Comparison of ENCODE assay signal across 8 mouse cellular contexts in the genomic region with DNA sequence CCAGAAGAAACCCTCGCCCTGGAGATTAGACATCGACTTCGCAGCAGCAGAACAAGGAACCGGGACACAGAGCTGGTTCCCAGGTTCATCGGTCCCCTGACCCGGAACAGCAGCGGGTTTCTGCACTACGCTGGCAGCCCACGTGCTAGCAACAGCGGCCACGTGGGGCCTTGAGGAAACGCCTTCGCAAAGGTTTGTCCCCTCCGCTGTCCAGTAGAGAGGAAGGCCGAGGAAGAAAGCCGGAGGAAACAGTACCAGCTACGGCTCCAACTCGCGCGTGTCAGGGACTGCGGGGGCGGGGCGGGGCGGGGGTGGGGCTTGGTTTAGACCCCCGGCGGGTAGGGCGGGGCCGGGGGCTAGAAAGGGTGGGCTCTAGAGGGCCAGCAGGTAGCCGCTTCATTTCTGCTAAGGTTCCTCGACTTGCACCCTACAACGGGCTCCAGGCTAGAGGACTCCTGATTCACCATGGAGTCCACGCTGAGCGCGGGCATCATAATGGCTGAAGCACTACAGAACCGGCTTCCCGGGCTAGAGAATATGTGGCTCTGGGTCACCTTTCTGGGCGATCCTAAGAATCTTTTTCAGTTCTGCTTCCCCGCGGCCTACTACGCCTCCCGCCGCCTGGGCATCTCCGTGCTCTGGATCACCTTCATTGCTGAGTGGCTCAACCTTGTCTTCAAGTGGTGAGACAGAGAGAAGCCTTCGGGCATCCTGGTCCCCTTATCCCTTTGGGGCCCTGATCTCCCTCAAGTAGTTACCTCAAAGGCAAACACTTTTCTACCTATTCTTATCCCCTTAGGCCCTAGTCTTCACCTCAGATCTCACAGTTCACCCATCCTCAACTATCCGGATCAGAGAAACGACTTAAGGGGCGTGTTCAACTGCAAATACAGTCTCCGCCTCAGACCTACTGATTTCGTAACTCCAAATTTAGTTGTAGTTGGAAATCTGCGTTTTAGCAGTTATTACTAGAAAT. TPM values are rescaled to one million over a fixed set of nuclear protein-coding genes. Genes with fewer than 3 reads are reported as not detected.
DNase-seq lines count a peak whose midpoint lies in the region; ATAC-seq lines count a peak whose summit lies in the region.

A gene (plus strand): TSS at position 160 of the 976 bp plus-strand sequence.

- intact Hi-C loops in gastrocnemius, postnatal 14 days (cut with DNase I; ENCODE audit: low total_unique reads), result loop anchor here (5.0 kb wide), 1 partner anchor 38 kb away; no protein-coding TSS in a partner anchor

- peaks cover 68% of the 10 kb centered on the region for H3K4me1 ChIP-seq in megakaryocyte, embryonic 14.5 days

- no peaks in the 10 kb centered on the region for H3K27me3 ChIP-seq in megakaryocyte, embryonic 14.5 days (replicated peaks)

- peaks cover 30% of the 10 kb centered on the region for H3K36me3 ChIP-seq in megakaryocyte, embryonic 14.5 days (replicated peaks; ENCODE audit: low read length)

- H3K9me3 ChIP-seq in megakaryocyte, embryonic 14.5 days, result no peaks in the 10 kb centered on the region

- ATAC-seq in inflammation-experienced regulatory T-cells, adult 6 months, result peak; percentile 66

- H3K4me3 ChIP-seq in megakaryocyte, embryonic 14.5 days (replicated peaks), result peak within 1 kb of the TSS; percentile 95

- DNase-seq in adrenal gland, adult 18-20 months (ENCODE audit: low spot score in 2 of 2), result peak; percentile 87 to 91
- DNase-seq in embryo, embryonic 10.5 days (ENCODE audit: low spot score), result peak; percentile 96
- DNase-seq in gastrocnemius, postnatal 14 days, result peak; percentile 90
- peak; percentile 85 to 95 for DNase-seq in left cerebral cortex, adult 9 months (ENCODE audit: low spot score in 2 of 2)
- peak; percentile 93 to 94 for DNase-seq in right cerebral cortex, adult 2 months (ENCODE audit: low spot score in 2 of 2)
- peak; percentile 81 for DNase-seq in urinary bladder, postnatal 10 days (ENCODE audit: low spot score)

RNA-seq across cellular contexts. Expression of the gene that starts here (rescaled TPM):
- 100 to 1,000 TPM; 121 to 128 TPM for total RNA-seq in adrenal gland, adult 18-20 months (2021)
- 10 to 100 TPM; 36.1 to 36.2 TPM for total RNA-seq in gastrocnemius, postnatal 14 days (2021)
- polyA plus RNA-seq in inflammation-experienced regulatory T-cells, adult 6 months (2017; shearing (Covaris generic)), result 10 to 100 TPM; 18.7 to 39.7 (median 37.9) TPM
- polyA plus RNA-seq in megakaryocyte, embryonic 14.5 days (2012; ENCODE audit: insufficient read depth, low replicate concordance), result 32.9 and 73.3 TPM in 2 replicates

Comparison
In these comparisons a context has a peak if more than half of its experiments do, and no peak if none do; other contexts are left out.
1. Peak in every context shown above with its lines: DNase-seq, ATAC-seq and H3K4me3 ChIP-seq.